Mouse (Mus musculus): ENCODE measurements at regions not wholly inside any gene's neighbourhood (a gene's known extent, or its start where the extent isn't known, plus 50 kb on each side); places are given as distances from the start of the nearest gene placed in this dataset.
A peak's percentile ranks its signal among the peaks of the same experiment; 100 is the strongest.

DNA sequence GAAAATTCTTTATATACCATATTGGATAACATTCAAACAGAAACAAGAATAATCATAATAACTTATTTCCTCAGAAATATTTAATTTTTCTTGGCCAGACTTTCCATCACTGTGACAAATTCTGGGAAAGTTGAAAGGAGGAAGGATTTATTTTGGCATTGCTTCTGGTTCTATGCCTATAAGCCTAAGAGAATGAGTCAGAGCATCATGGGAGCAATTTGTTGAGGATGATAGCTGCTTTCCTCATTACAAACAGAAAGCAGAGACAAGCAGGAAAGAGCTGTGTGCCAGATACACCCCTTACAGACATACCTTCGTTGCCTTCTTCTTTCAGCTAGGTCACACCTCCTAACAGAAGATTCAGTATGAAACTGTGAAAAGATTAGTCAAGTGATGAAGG lies 115.3 kb downstream of the Rgs21 start:
- H3K4me2 ChIP-seq (replicated peaks) = no peak overlapping the region

DNA sequence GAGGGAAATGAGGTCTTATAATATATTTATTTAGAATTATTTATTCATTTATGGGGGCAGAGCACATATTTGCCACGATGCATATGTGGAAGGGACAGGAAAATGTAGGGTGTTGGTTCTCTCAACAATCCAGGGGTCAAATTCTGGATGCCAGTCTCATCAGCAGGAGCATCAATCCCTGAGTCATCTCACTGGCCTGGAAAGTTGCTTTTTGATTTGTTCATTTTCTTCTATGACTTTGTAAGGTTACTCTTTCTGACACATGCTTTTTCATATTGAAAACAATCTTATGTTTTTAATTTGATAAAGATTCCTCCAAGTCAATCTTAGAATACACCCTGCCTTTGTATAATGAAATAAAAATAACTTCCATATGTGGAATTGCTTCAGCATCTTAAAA lies 115.7 kb downstream of the Rgs21 start:
- H3K27me3 ChIP-seq = no peaks in the 10 kb centered on the region
- no peaks in the 10 kb centered on the region for H3K9me3 ChIP-seq
- no peak overlapping the region for H3K9ac ChIP-seq (replicated peaks)
- WGBS = 57% methylated on average over 1 of the region's 1 CpGs
- no peak overlapping the region for H3K4me3 ChIP-seq
- H3K4me1 ChIP-seq = no peaks in the 10 kb centered on the region
- ATAC-seq (ENCODE audit: low FRiP score, low read depth) = no peak
- H3K27ac ChIP-seq (replicated peaks) = no peak overlapping the region
- no peaks in the 10 kb centered on the region for H3K36me3 ChIP-seq
- H3K4me2 ChIP-seq (replicated peaks) = no peak overlapping the region

More for the DNA sequence above, 115.3 kb downstream of the Rgs21 start:
- WGBS = 79% methylated on average over 1 of the region's 1 CpGs
- Histone ChIP-seq H3K9ac (replicated peaks) (no peak overlapping the region), H3K4me1 (no peaks in the 10 kb centered on the region), H3K27me3 (no peaks in the 10 kb centered on the region), H3K27ac (replicated peaks) (no peak overlapping the region), H3K36me3 (no peaks in the 10 kb centered on the region), H3K9me3 (no peaks in the 10 kb centered on the region), H3K4me3 (no peak overlapping the region)
- ATAC-seq (ENCODE audit: low FRiP score, low read depth) = no peak

DNA sequence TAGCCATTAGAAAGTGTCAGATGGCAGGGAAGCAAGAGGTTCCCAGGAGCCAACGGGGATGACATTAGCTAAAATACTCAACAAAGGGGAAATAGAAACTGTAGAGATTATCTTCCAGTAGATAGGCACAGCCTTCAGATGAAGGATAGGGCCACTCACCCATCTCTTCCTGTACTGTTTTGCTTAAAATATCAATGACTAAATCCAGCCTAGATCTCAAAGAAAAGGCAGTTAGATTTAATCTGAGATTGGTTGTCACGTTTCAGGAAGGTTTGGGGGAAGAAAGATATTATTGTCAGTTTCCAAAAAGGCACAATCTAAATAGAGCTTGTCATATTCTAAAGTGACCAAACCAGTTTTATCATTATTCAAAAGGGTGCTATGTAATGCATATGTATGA lies 130.8 kb downstream of the Rgs21 start:
- no peak overlapping the region for H3K9ac ChIP-seq (replicated peaks)
- no peak overlapping the region for H3K27ac ChIP-seq (replicated peaks)
- no peaks in the 10 kb centered on the region for H3K4me1 ChIP-seq
- WGBS = 86% methylated on average over 2 of the region's 2 CpGs
- no peaks in the 10 kb centered on the region for H3K27me3 ChIP-seq
- ATAC-seq (ENCODE audit: low FRiP score, low read depth) = no peak
- no peaks in the 10 kb centered on the region for H3K9me3 ChIP-seq
- no peak overlapping the region for H3K4me2 ChIP-seq (replicated peaks)
- no peak overlapping the region for H3K4me3 ChIP-seq
- H3K36me3 ChIP-seq = no peaks in the 10 kb centered on the region

DNA sequence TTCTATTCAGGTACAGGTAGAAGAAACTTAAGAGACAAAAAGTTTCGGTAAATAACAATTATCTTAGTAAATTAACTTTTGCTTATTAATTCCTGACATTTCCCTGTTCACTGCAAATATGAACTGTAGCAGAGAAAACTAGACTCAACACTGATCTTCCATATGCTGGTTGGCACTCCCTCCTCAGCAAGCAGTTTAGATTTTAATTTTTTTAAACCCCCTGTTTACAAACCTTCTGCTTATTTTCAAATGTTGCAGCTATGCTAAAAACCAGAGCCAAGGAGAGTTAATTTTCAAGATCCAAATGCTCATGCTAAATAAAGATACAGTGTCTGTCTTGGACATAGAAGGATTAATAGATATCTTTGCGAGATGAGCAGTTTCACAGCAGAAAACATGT lies 134.7 kb downstream of the Rgs21 start:
- no peak overlapping the region for H3K4me2 ChIP-seq (replicated peaks)
- no peaks in the 10 kb centered on the region for H3K27me3 ChIP-seq
- no peaks in the 10 kb centered on the region for H3K4me1 ChIP-seq
- H3K4me3 ChIP-seq = no peak overlapping the region
- no peaks in the 10 kb centered on the region for H3K9me3 ChIP-seq
- no peaks in the 10 kb centered on the region for H3K36me3 ChIP-seq
- 89% methylated on average over 2 of the region's 2 CpGs for WGBS
- no peak overlapping the region for H3K9ac ChIP-seq (replicated peaks)
- H3K27ac ChIP-seq (replicated peaks) = no peak overlapping the region
- ATAC-seq (ENCODE audit: low FRiP score, low read depth) = no peak

DNA sequence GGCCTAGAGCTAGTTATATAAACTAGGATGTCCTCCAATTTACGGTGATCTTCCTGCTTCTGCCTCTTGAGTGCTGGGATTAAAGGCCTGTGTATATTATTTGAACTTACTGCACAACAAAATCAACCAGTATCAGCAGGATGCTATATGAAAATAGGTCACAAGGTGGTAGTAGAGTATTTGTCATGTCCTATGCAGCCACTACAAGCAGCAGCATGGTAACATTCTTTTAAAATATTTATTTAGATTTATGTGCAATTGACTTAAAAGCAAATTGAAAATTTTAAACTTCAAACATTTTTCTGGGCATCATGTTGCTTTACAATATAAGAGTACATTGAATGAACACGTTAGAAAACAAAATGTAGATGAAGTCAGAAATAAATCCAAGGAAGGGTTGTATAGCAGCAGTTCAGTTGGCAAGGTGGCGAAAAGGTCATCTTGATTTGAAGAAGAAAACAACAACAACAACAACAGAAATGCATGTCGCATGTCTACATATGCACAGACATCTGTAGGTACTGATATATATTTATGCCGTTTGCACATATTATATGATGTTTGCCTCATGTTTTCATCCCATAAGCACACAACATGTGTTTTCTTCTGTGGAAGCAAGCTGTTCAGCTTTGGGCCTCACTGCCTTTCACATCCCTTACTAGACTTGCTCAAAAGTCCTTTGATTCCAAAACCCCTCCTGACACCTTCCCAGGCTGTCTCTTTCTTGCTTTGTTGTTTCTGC lies 135.8 kb downstream of the Rgs21 start:
- H3K9me3 ChIP-seq = no peaks in the 10 kb centered on the region
- H3K4me2 ChIP-seq (replicated peaks) = no peak overlapping the region
- 83% methylated on average over 5 of the region's 5 CpGs for WGBS
- no peaks in the 10 kb centered on the region for H3K4me1 ChIP-seq
- no peak overlapping the region for H3K4me3 ChIP-seq
- H3K36me3 ChIP-seq = no peaks in the 10 kb centered on the region
- no peak overlapping the region for H3K9ac ChIP-seq (replicated peaks)
- no peak overlapping the region for H3K27ac ChIP-seq (replicated peaks)
- no peaks in the 10 kb centered on the region for H3K27me3 ChIP-seq
- no peak for ATAC-seq (ENCODE audit: low FRiP score, low read depth)

DNA sequence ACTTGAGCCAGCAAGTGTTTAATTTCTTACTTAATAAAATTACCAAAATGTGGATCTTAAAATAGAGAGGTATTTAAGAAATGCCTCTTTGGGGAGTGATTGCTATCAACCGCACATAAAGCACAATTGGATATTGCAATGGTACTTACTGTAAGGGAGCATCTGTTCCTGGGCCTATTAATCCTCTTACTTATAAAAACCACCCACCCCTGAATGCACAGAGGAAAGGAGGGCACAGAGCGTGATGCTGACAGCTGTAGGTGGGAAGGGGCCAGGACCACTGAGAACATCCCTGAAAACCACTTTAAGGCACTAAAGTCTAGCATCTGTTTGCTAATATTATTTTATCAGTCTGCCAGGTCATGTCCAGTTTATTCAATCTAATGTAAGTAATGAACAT lies 146.1 kb downstream of the Rgs21 start:
- H3K36me3 ChIP-seq = no peaks in the 10 kb centered on the region
- H3K27me3 ChIP-seq = no peaks in the 10 kb centered on the region
- no peak overlapping the region for H3K27ac ChIP-seq (replicated peaks)
- no peak for ATAC-seq (ENCODE audit: low FRiP score, low read depth)
- no peak overlapping the region for H3K4me3 ChIP-seq
- H3K4me2 ChIP-seq (replicated peaks) = no peak overlapping the region
- H3K4me1 ChIP-seq = no peaks in the 10 kb centered on the region
- WGBS = 84% methylated on average over 2 of the region's 2 CpGs
- no peak overlapping the region for H3K9ac ChIP-seq (replicated peaks)
- no peaks in the 10 kb centered on the region for H3K9me3 ChIP-seq

DNA sequence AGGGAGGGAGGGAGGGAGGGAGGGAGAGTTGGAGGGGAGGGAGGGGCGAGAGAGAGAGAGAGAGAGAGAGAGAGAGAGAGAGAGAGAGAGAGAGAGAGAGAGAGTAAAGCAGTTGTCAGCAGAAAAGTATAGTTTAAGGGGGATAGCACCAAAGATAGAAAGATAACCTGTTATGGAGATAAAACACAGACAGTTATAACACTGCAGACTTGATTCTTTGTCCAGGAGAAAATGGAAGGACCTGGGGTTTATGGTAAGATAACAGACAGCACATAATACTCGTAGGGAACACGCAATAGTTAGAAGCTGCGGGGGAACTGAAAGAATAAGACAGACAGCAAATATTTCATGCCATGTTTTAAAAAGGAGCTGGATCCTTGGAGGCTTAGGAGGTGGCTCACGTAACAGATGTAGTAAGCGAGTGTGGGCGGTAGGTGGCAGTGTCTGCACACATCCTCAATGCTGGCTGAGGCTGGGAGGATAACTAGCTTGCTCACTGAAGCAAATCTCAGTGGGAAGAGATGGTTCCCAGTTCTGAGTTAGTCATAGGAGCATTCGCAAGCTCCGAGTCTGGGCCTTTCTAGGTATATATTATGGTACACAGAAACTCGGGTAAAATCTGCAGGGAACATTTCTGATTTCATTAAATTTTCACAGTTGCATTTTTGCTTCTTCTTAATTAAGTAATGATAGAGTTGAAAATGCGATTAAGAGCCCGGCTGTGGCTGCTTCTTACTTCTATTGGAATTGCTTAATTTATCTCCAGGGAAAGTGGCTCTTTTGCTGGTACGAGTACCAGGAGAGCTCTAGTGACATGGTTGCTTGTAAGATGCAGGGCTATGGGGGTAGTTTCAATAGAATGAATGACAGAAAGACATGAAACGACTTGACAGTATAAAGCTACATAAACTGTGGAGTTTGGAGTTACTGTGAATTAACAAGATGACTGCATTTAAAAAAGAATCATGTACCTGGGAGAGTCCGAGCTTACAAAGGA lies 157.6 kb upstream of the Rgs1 start:
- ATAC-seq (ENCODE audit: low FRiP score, low read depth) = peak; percentile 92
- H3K27me3 ChIP-seq = no peaks in the 10 kb centered on the region
- WGBS = 35% methylated on average over 15 of the region's 15 CpGs
- H3K36me3 ChIP-seq = no peaks in the 10 kb centered on the region
- H3K9ac ChIP-seq (replicated peaks) = no peak overlapping the region
- H3K9me3 ChIP-seq = no peaks in the 10 kb centered on the region
- no peak overlapping the region for H3K4me2 ChIP-seq (replicated peaks)
- no peak overlapping the region for H3K27ac ChIP-seq (replicated peaks)
- no peak overlapping the region for H3K4me3 ChIP-seq
- no peaks in the 10 kb centered on the region for H3K4me1 ChIP-seq

DNA sequence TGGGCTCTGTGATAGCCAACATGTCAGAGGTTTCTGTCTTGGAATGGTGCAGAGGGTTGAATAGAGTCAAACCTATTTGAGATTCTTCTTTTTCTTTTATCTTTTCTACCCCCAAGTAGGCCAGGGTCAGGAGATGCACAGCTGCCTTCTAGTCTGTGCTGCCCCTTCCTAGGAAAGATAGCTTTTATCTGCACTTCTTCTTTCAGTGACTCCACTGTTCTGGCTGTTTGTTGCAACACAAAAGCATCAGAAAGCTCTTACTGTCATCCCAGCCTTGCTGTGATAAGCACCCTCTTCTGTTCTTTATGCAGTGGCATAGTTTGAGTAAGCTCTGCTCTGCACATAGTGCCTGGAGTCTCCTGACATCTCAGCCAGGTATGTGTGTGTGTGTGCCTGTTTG lies 156.7 kb upstream of the Rgs1 start:
- no peaks in the 10 kb centered on the region for H3K4me1 ChIP-seq
- H3K4me3 ChIP-seq = no peak overlapping the region
- H3K27me3 ChIP-seq = no peaks in the 10 kb centered on the region
- H3K27ac ChIP-seq (replicated peaks) = no peak overlapping the region
- H3K9me3 ChIP-seq = no peaks in the 10 kb centered on the region
- no peak overlapping the region for H3K4me2 ChIP-seq (replicated peaks)
- H3K36me3 ChIP-seq = no peaks in the 10 kb centered on the region
- no peak overlapping the region for H3K9ac ChIP-seq (replicated peaks)
- ATAC-seq (ENCODE audit: low FRiP score, low read depth) = no peak

DNA sequence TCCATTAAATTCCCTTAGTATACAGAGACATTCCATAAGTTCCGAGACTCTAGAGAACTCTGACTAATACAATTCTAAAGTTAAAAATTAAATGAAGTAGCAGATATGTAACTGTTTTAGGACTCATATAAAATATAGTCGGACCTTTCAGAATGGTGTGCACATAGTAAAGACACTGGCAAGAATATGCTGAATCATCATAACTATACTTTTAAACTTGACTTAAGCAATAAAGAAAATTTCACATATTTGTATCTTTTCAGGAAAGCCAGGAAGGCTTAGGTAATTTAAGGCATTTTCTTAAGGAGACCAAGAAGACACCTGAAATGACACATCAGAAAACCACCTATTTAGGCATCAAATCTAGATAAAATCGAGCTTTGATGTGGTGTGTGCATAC lies 156.0 kb upstream of the Rgs1 start:
- ATAC-seq (ENCODE audit: low FRiP score, low read depth) = no peak
- WGBS = 83% methylated on average over 3 of the region's 3 CpGs

DNA sequence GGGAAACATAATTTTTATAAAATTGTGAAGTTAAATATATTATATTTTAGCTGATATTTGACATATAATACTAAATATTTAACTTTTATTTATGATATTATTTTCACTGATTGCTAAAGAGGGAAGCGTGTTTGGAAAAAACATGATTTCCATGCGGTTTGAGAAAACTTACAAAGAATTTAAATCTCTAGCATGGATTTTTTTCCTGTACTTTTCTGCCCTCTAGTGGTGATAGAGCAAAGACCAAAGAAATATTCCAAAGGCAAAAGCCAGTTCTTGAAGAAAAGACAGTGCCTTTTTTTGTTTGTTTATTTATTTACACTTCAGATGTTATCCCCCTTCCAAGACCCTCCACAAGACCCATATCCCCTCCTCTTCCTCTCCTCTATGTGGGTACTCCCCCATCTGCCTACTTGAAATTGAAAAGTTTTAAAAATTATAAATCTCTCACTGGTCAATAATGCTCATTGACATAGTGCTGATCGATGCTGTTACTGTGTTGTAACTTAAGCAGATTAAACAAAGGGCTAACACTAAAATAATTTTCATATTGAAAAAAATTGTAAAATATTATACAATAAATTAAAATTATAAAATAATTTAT lies 131.1 kb upstream of the Rgs1 start:
- 47% methylated on average over 3 of the region's 3 CpGs for WGBS
- Histone ChIP-seq H3K9ac (replicated peaks) (no peak overlapping the region), H3K4me2 (replicated peaks) (no peak overlapping the region), H3K27ac (replicated peaks) (no peak overlapping the region), H3K4me1 (no peaks in the 10 kb centered on the region), H3K36me3 (no peaks in the 10 kb centered on the region), H3K27me3 (no peaks in the 10 kb centered on the region), H3K9me3 (no peaks in the 10 kb centered on the region), H3K4me3 (no peak overlapping the region)
- 0 out of 2 replicates have a peak, but pooled peaks have one; percentile 60 for ATAC-seq (ENCODE audit: low FRiP score, low read depth)

More for the DNA sequence above, 156.0 kb upstream of the Rgs1 start:
- H3K27ac ChIP-seq (replicated peaks) = no peak overlapping the region
- H3K9me3 ChIP-seq = no peaks in the 10 kb centered on the region
- H3K9ac ChIP-seq (replicated peaks) = no peak overlapping the region
- H3K27me3 ChIP-seq = no peaks in the 10 kb centered on the region
- no peaks in the 10 kb centered on the region for H3K4me1 ChIP-seq
- H3K36me3 ChIP-seq = no peaks in the 10 kb centered on the region
- H3K4me2 ChIP-seq (replicated peaks) = no peak overlapping the region
- no peak overlapping the region for H3K4me3 ChIP-seq

DNA sequence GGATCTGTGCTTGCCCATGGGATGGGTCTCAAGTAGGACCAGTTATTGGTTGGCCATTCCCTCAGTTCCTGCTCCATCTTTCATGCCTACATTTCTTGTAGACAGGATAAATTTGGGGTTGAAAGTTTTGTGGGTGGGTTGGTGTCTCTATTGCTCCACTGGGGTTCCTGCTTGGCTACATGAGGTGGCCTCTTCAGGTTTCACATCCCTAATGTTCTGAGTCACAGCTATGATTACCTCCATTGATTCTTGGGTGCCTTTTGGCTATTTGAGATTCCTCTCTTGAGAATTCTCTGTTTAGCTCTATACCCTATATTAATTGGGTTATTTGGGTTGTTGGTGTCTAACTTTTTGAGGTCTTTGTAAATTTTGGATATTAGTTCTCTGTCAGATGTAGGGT lies 125.1 kb upstream of the Rgs1 start:
- no peak for ATAC-seq (ENCODE audit: low FRiP score, low read depth)
- Histone ChIP-seq H3K9ac (replicated peaks) (no peak overlapping the region), H3K4me1 (no peaks in the 10 kb centered on the region), H3K9me3 (no peaks in the 10 kb centered on the region), H3K27me3 (no peaks in the 10 kb centered on the region), H3K4me2 (replicated peaks) (no peak overlapping the region), H3K27ac (replicated peaks) (no peak overlapping the region), H3K4me3 (no peak overlapping the region), H3K36me3 (no peaks in the 10 kb centered on the region)

DNA sequence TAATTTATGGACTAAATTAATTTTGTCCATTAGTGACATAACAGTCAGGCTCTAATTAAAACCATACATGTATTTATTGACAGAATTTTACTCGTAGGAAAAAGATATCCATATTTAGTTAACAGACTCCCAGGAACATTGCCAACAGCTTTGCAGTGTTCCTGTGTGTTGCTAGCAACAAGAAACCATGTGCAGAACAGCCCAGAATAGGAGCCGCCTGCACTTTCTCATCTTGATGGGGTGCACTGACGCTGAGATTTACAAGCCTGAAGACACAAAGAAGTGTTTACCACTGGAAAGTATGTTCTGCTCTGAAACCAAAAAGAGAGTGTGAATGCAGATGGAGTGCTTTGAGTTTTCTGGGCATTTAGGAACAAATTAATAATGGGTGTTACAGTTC lies 118.5 kb upstream of the Rgs1 start:
- no peak overlapping the region for H3K9ac ChIP-seq (replicated peaks)
- H3K27ac ChIP-seq (replicated peaks) = no peak overlapping the region
- H3K4me1 ChIP-seq = no peaks in the 10 kb centered on the region
- H3K27me3 ChIP-seq = no peaks in the 10 kb centered on the region
- no peak overlapping the region for H3K4me3 ChIP-seq
- 91% methylated on average over 3 of the region's 3 CpGs for WGBS
- ATAC-seq (ENCODE audit: low FRiP score, low read depth) = no peak
- H3K36me3 ChIP-seq = no peaks in the 10 kb centered on the region
- no peaks in the 10 kb centered on the region for H3K9me3 ChIP-seq
- no peak overlapping the region for H3K4me2 ChIP-seq (replicated peaks)
